Mouse (Mus musculus) mouse embryonic stem cell (cell line): Measurements from ENCODE around the gene Abcc9.

Experiments
- in situ Hi-C, 2 experiments: fragments of 300-500 bp; cut with MboI; formaldehyde crosslinking; loops; 1 replicate in 1 of 2; 3 replicates in 1 of 2; pipeline ENCODE4 v1.14.3; 2019 to 2020; ENCODE audit warnings: low sequenced_read_pairs in 2 of 2, low pct_unique_long_range_greater_than_20kb in 1 of 2, mixed read lengths in 1 of 2; ENCODE audit not compliant: unreplicated experiment in 1 of 2

Gene Abcc9

DNA sequence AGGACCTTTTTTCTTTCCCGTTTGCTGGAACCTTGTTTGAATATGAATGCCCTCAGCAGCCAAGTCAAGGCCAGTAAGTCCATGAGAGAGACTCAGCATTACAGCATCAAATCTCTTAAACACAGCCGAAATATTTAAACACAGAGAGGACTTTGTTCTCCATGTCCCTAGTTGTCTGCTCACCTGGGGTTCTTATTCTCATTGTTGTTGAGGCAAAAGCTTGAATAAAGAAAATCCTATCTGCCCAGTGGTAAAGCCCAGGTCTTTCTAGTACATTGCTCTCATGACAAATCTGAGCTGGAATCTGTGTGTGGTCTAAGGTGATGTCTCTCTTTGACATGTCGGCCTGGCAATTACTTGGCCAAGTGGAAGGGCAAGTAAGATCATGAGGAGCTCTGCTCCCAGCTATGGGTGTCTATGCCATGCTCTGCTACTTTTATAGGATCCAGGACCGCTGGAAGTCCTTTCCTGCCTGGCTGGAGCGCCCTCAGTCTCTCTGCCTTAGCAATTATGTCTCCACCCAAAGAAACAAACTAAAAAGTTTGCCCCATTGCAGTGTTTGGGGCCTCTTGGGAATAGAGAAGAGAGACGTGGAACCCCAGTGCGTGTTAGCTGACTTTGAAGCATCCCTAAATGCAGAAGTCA lies 133.3 kb downstream of the Abcc9 start:
- in situ Hi-C loops: no loop called here

DNA sequence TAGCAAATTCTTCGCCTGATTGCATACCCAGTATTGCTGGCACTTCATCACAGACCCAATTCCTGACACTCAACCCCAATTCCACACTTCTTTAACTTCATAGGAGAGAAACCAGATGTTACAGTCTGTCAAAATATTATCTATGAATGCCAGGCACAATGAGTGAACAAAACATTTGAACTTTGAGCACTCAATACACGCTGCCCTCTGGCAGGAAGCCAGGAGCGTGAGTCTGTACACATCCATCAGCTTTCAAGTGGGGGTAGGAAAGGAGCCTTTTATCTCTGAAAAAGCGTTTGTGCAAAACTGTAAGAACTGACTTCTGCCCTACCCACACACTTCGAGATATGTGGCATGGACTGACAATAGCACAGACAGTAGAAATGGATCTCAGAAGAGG lies 134.7 kb downstream of the Abcc9 start:
- in situ Hi-C loops: no loop called here

DNA sequence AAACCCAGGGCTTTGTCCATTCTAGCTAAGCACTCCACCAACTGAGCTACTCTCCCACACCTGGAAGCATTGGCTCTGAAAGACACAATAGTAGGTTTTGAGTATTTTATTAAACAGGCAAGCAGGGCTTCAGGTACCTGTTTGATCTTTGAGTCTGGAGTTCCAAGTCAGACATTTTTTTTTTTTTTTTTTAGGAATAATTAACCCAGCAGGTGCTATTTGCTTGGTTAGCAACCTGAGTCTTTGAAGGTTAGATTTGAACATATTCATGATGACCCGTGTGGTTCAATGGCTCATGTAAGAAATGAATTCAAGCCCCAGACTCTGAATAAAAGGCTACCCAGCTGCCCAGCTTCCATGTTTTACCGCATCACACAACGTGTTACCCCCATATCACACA lies 137.4 kb downstream of the Abcc9 start:
- in situ Hi-C loops: no loop called here

DNA sequence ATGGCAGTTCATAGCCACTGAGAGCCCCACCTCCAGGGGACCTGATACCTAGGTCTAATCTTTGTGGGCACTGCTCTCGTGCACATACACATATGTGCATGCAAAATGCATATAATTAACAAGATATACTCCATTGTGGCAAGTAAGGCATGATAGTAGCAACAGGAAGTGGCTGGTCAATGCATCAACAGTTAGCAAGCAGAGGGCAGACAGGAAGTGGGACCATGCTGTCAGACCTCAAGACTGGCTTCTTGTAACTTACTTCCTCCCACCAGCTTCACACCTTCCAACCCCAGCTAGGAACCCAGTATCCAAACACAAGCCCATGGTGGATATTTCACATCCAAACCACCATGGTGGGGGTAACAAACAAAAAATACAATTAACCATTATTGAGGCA lies 141.0 kb downstream of the Abcc9 start:
- in situ Hi-C loops: no loop called here

DNA sequence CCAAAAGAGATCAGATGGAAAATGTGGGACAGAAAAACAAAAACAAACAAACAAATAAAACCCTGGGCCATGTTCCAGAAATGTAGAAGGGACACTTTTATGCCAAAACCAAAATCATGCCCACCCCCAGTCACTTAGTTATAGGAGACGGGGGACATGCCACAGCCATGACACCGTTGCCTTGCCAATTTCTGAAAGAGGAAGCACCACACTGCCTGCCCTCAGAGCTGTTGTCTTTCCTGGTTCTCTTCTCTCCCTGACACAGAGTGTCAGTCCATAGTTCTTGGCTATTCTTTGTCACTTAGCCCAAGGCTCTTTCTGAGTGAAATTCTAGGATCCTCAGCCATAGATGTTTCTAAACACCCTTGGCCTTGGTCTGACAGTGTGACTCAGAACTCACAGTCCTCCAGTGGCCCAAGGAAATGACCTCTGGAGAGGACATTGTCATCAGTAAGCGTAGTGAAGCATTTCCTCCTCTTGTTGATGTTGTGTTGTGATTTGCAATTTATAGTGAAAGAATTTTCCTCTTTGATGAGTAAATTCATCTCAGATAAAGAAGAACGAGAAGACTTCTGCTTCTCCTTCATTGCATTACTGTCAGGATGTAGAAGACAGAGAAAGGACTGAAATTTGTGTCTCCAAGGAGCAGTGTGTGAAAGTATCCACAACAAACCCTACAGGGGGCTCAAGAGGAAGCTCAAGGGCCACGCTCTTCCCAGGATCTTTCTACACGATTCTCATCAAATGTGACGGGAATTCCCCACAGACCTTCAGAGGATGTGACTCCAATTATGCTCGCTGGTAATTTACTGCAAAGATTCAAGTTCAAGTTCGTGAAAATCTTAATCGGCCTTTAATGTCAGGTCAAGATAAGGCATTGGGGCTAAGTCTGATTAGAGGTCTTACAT lies 143.1 kb downstream of the Abcc9 start:
- in situ Hi-C loops: no loop called here

DNA sequence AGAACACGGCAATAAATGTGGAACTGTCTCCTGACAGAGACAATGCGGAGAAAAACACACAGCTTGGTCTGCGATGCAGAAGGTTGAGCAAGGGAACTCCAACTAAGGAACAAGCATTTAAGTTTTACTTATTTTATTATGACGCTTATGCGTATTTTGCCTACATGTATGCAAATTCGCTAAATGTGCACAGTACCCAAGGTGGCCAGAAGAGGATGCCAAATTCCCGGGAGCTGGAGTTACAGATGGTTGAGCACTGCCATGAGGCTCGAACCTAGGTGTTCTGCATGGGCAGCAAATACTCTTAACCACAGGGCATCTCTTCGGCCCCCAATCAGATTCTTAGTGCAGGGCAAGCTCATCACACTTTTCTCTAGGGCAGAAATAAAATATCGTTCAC lies 144.0 kb downstream of the Abcc9 start:
- in situ Hi-C loops: no loop called here

DNA sequence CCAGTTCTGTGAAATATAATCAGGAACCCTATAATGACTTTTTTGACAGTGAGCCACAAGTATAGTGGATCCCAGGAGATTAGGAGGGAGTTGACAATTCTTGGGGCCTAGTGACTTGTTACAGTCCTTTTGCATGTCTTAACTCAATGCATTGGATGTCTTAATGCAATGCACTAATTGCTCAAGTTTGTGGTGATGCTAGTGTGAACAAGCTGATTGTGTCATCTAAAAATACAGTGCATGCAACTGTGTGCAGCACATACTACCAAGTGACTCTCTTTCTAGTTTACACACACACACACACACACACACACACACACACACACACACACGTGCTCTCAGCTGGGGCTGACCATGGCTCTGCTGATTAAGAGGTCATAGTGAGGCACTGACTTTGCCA lies 146.1 kb downstream of the Abcc9 start:
- in situ Hi-C loops: no loop called here

DNA sequence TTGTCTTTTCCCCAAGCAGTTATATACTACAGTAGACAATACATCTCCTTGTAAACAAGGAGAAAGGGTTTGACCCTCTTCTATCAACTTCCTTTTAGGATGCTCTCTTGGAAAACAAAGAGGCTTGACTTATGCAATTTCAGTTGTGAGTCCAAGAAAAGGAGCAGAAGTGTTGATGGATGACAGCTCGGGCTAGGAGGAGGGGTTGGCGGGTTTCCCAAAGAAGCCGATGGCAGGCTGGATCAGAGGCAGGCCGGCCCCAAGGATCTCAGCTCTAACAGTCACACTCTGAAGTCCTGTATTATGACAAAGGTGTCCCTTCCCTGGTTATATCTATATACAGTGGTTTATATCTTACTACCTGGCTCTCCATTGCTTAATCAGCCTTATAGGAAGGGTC lies 150.6 kb downstream of the Abcc9 start:
- in situ Hi-C loops: no loop called here

DNA sequence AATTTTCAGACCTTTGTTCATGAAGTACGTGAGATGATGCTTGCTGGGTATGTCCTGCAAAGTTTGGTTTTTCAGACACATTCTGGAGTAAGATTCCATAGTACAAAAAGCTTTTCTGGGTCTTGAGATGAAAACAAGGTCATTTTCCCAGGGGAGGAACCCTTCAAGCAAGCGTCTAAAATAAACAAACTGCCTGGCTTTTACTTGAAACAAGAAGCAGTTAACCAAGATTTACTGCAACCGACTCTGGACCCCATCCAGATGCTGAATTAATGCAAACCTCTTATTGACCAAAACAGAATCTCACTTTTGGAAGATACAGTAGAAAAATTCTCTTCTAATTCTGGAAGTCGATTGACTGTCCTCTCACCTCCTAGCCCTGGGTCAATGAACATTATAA lies 151.2 kb downstream of the Abcc9 start:
- in situ Hi-C loops: no loop called here

DNA sequence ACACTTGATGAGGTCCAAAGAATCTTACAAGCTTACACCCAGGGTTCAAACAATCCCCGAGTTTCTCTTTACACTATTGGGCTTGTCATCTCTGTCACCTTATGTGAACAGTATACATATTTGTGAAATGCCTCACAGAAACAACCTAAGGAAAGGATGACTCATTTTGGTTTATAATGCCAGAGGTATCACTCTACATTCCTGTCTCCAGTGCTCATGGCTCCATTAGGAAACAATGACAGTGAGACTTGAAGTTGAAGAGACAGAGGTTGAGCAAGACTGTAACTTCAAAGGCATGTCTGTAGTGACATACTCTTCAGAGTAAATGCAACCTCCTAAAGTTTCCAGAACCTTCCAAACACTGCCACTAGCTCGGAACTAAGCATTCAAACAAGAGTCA lies 153.7 kb downstream of the Abcc9 start:
- in situ Hi-C loops: no loop called here

DNA sequence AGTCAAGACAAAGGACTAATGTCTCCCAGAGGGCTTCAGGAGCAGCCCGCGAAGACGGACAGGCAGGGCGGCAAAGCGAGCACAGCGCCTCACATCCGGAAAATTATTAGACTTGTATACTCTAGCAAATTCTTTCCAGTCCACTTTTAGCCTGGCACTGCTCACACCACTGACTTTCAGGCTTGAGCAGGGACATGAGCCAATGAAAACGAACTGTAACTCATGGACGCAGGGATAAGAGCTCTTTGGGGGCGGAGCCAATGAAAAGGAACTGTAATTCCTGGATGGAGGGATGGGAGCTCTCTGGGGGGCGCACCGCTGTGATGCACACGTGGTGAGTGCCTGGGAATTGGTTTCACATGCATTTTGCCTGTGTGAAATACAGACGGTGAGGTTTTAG lies 157.0 kb downstream of the Abcc9 start:
- in situ Hi-C loops: no loop called here

DNA sequence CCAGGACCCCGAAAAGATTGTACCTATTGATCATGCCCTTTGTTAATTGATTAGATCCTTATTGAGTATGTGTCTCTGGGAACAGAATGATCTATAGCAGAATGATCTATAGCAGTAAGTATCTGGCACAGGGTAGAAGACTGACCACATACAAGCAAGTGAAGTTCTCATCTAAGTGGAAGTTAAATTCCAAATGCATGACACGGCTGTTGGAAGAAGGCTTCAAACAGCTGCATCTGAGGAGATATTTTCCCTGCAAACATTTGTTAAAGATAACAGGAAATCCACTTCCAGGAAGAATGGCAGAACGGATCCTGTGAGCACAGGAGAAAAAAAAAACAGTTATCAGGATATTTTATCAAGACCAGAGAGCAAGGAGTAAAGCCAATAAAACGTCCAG lies 158.5 kb downstream of the Abcc9 start:
- in situ Hi-C loops: no loop called here

DNA sequence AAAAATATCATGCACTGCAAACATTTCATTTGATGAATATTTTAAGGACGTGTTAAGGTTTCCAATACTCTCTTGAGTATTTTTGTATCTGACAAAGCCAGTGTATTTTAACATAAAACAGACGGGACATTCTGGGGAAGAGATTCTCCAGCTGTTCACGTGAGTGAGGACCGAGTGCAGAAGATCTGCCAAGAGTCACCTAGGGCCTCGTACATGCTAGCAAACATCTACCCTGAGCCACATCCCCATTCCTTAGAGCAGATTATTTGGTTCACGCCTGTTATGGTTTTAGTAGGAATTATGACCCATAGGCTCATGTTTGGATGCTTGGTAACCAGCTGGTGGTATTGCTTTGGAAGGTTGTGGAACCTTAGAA lies 159.3 kb downstream of the Abcc9 start:
- in situ Hi-C loops: no loop called here

DNA sequence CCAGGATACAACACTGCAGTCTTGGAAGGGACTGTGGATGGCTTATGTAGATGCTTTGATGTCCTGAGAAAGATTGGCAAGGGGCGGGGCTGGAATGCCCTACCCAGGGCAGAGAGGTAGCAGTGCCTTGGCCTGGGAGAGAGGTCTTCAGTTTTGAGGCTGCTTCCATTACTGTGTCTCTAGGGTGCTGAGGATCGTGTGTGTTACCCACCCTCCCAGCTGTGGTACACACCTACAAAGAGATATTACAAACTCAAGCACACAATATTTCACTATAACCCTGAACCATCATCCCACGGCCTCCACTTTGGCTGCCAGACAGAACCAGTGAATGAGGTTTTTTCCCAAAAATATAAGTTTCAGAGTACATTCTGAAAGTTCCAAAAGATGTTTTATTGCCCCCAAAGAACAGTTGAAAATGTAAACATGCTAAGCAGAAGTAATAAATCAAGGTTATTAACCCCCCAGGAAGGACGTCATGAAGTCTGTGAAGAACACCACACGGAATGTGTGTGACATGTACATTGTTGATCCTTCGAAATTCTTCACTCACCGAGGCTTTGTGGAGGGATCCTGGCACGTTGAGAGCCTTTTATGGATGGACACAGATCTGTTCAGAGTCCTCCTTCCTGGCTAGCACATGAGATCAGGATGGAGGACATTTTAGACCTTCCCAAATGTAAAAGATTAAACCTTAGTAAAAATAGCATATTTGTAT lies 159.9 kb downstream of the Abcc9 start:
- in situ Hi-C loops: no loop called here

DNA sequence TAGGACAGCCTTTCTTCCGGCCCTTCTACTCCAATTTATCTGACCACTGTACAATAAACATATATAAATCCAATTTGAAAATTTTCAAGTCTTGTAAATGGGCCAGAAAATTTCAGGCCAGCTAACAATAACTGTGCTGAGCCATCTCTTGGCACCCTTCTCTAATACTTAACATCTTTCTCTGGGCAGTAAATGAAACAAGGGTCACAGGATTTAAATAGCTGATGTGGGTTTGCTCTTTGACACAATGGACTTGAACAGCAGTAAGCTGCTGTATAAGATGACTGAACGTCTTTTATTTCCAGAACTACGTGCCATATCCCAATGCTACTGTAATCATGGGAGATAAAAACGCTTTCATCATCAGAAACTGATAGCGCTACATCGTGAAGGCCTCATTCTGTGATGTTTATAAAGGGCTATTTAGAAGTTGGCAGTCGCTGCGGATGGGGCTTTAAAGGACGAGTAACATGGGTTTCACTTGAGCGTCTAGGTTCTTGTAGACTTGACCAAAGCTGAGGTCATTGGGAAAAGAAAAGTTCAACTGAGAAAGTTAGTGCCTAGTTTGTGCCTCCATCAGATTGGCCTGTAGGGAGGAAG lies 161.5 kb downstream of the Abcc9 start:
- in situ Hi-C loops: no loop called here

DNA sequence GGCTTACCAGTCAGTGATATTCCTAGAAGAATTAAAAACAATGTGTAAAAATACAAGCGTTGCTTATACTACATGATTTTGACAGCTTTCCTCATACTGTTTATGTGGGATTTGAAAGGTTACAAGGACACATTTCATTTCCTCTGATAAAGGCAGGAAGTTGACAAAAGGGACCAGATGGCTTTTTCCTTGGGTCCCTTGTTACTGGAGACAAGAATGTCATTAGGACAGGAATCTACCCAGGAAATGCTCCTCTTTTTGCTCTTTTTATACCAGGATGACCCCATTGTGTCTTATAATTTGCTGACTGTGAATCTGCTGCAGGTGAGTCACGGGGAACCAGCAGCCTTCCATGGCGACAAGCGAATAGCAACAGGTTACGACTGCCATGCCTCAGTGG lies 162.0 kb downstream of the Abcc9 start:
- in situ Hi-C loops: no loop called here

DNA sequence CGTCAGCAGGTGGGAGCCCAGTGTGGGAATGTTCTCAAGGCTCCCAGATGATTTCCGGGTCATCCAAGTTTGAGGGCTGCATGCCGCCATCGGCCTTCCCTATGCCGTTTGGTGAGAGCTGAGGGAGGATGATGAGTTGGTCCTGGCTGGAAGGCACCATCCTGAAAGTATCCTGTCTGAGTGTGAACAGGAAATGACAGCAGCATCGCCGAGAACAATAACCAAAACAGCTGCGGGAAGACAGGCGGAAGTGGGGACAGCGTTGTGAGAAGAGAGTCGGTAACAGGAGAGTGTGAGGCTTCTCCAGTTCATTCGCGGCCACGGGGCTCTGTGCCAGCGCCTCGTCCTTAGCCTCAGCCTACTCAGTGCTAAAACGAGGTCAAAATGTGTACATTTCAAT lies 163.6 kb downstream of the Abcc9 start:
- in situ Hi-C loops: no loop called here
